Mouse (Mus musculus) thymus, postnatal 14 days (tissue): ENCODE measurements around the gene Gad1.

Source experiments
- DNase-seq: peaks from one replicate; pipeline ENCODE4 v3.0.0; 2021

Gad1 gene

GRCm38 (mm10) chr2:70552772-70553171 lies at the start of gene Gad1:
Gad1 (plus strand) TSS chr2:70553072.
- no peak for DNase-seq

GRCm38 (mm10) chr2:70503436-70503835 lies 49.4 kb upstream of the Gad1 start:
- no peak for DNase-seq

- no peak for DNase-seq
Observed at GRCm38 (mm10) chr2:70505229-70505628, 47.6 kb upstream of the Gad1 start.

GRCm38 (mm10) chr2:70505896-70506295 lies 47.0 kb upstream of the Gad1 start:
- DNase-seq, result no peak

GRCm38 (mm10) chr2:70506372-70506771 lies 46.5 kb upstream of the Gad1 start:
- no peak for DNase-seq

GRCm38 (mm10) chr2:70508496-70508895 lies 44.4 kb upstream of the Gad1 start, which contains the start of gene Erich2:
Erich2 (plus strand) TSS chr2:70508819.
- DNase-seq, result no peak

GRCm38 (mm10) chr2:70509021-70509632 lies 43.7 kb upstream of the Gad1 start:
- peak; percentile 13 for DNase-seq

- peak; percentile 55 for DNase-seq
Observed at GRCm38 (mm10) chr2:70538283-70538682, 14.6 kb upstream of the Gad1 start.

- no peak for DNase-seq
Observed at GRCm38 (mm10) chr2:70550671-70551070, 2.2 kb upstream of the Gad1 start.

- no peak for DNase-seq
Observed at GRCm38 (mm10) chr2:70551446-70551845, 1.4 kb upstream of the Gad1 start.

GRCm38 (mm10) chr2:70552067-70552598 lies 739 bp upstream of the Gad1 start:
- DNase-seq, result no peak

- no peak for DNase-seq
Observed at GRCm38 (mm10) chr2:70553826-70554225, 954 bp downstream of the Gad1 start.

GRCm38 (mm10) chr2:70558112-70558842 lies 5.4 kb downstream of the Gad1 start:
- DNase-seq, result peak; percentile 74

GRCm38 (mm10) chr2:70558843-70559451 lies 6.1 kb downstream of the Gad1 start:
- no peak for DNase-seq

- DNase-seq, result peak; percentile 86
Observed at GRCm38 (mm10) chr2:70559520-70559919, 6.6 kb downstream of the Gad1 start.

GRCm38 (mm10) chr2:70561077-70561795 lies 8.4 kb downstream of the Gad1 start:
- DNase-seq, result peak; percentile 62

- DNase-seq, result no peak
Observed at GRCm38 (mm10) chr2:70562011-70562491, 9.2 kb downstream of the Gad1 start.

GRCm38 (mm10) chr2:70562611-70562980 lies 9.7 kb downstream of the Gad1 start:
- no peak for DNase-seq

GRCm38 (mm10) chr2:70562981-70563671 lies 10.3 kb downstream of the Gad1 start:
- DNase-seq, result no peak

GRCm38 (mm10) chr2:70563721-70564645 lies 11.1 kb downstream of the Gad1 start:
- DNase-seq, result no peak

- DNase-seq, result no peak
Observed at GRCm38 (mm10) chr2:70564646-70565315, 11.9 kb downstream of the Gad1 start.
